Mouse (Mus musculus): ENCODE measurements around the gene Slc27a5. TPM values are rescaled to one million over a fixed set of nuclear protein-coding genes. Genes with fewer than 3 reads are reported as not detected.

Gene Slc27a5
- total RNA-seq, 2 experiments from 2014 or later = not detected

- intact Hi-C loops (cut with DNase I; ENCODE audit: low total_unique reads) = loop anchor here (10.0 kb wide), 1 partner anchor 78 kb away; no protein-coding TSS in a partner anchor
- DNase-seq = no peak
Observed at GRCm38 (mm10) chr7:12993148-12993547, 4.8 kb downstream of the Slc27a5 start.

- intact Hi-C loops (cut with DNase I; ENCODE audit: low total_unique reads) = loop anchor here (10.0 kb wide), 1 partner anchor 77 kb away; no protein-coding TSS in a partner anchor
- DNase-seq = no peak
Observed at GRCm38 (mm10) chr7:12992222-12992621, 5.8 kb downstream of the Slc27a5 start.

- intact Hi-C loops (cut with DNase I; ENCODE audit: low total_unique reads) = no loop called here
- DNase-seq = no peak
Observed at GRCm38 (mm10) chr7:12987409-12988189, 10.4 kb downstream of the Slc27a5 start.

GRCm38 (mm10) chr7:12986906-12987305 lies 11.1 kb downstream of the Slc27a5 start:
- intact Hi-C loops (cut with DNase I; ENCODE audit: low total_unique reads) = no loop called here
- no peak for DNase-seq

- intact Hi-C loops (cut with DNase I; ENCODE audit: low total_unique reads) = no loop called here
Observed at GRCm38 (mm10) chr7:12985724-12986123, 12.3 kb downstream of the Slc27a5 start.

GRCm38 (mm10) chr7:12980291-12980690 lies 17.7 kb downstream of the Slc27a5 start:
- intact Hi-C loops (cut with DNase I; ENCODE audit: low total_unique reads) = no loop called here

More at GRCm38 (mm10) chr7:12985724-12986123, 12.3 kb downstream of the Slc27a5 start:
- no peak for DNase-seq

GRCm38 (mm10) chr7:12979776-12980175 lies 18.2 kb downstream of the Slc27a5 start:
- intact Hi-C loops (cut with DNase I; ENCODE audit: low total_unique reads) = loop anchor here (10.0 kb wide), 1 partner anchor 55 kb away; the partner anchor contains the start of genes Rnf225 and Rps5

More at GRCm38 (mm10) chr7:12980291-12980690, 17.7 kb downstream of the Slc27a5 start:
- DNase-seq = no peak

GRCm38 (mm10) chr7:12978931-12979722 lies 18.9 kb downstream of the Slc27a5 start:
- intact Hi-C loops (cut with DNase I; ENCODE audit: low total_unique reads) = loop anchor here (10.0 kb wide), 1 partner anchor 54 kb away; the partner anchor contains the start of genes Rnf225 and Rps5

More at GRCm38 (mm10) chr7:12979776-12980175, 18.2 kb downstream of the Slc27a5 start:
- no peak for DNase-seq

GRCm38 (mm10) chr7:12977682-12978389 lies 20.2 kb downstream of the Slc27a5 start, which contains the start of gene Zfp446:
Gene Zfp446 (plus strand): TSS chr7:12977848.
- intact Hi-C loops (cut with DNase I; ENCODE audit: low total_unique reads) = loop anchor here (10.0 kb wide), 1 partner anchor 53 kb away; the partner anchor contains the start of genes Rnf225 and Rps5
- peak; percentile 99 for DNase-seq

More at GRCm38 (mm10) chr7:12978931-12979722, 18.9 kb downstream of the Slc27a5 start:
- no peak for DNase-seq

- intact Hi-C loops (cut with DNase I; ENCODE audit: low total_unique reads) = loop anchor here (10.0 kb wide), 1 partner anchor 46 kb away; the partner anchor contains the start of genes Rnf225 and Rps5
Observed at GRCm38 (mm10) chr7:12970906-12971305, 27.1 kb downstream of the Slc27a5 start.

GRCm38 (mm10) chr7:12966104-12966845 lies 31.7 kb downstream of the Slc27a5 start:
- DNase-seq = peak; percentile 51
- intact Hi-C loops (cut with DNase I; ENCODE audit: low total_unique reads) = no loop called here

More at GRCm38 (mm10) chr7:12970906-12971305, 27.1 kb downstream of the Slc27a5 start:
- no peak for DNase-seq

GRCm38 (mm10) chr7:12965678-12966091 lies 32.3 kb downstream of the Slc27a5 start, which contains the start of gene Zfp324:
Gene Zfp324 (plus strand): TSS chr7:12965838.
- intact Hi-C loops (cut with DNase I; ENCODE audit: low total_unique reads) = loop anchor here (2.0 kb wide), 1 partner anchor 67 kb away; no protein-coding TSS in a partner anchor
- peak; percentile 92 for DNase-seq

- DNase-seq = peak; percentile 24
- intact Hi-C loops (cut with DNase I; ENCODE audit: low total_unique reads) = no loop called here
Observed at GRCm38 (mm10) chr7:12961511-12962141, 36.4 kb downstream of the Slc27a5 start.

GRCm38 (mm10) chr7:12959718-12960117 lies 38.3 kb downstream of the Slc27a5 start:
- intact Hi-C loops (cut with DNase I; ENCODE audit: low total_unique reads) = no loop called here
- DNase-seq = no peak

GRCm38 (mm10) chr7:12958948-12959347 lies 39.0 kb downstream of the Slc27a5 start:
- DNase-seq = no peak
- intact Hi-C loops (cut with DNase I; ENCODE audit: low total_unique reads) = no loop called here

- intact Hi-C loops (cut with DNase I; ENCODE audit: low total_unique reads) = no loop called here
- no peak for DNase-seq
Observed at GRCm38 (mm10) chr7:12957511-12957910, 40.5 kb downstream of the Slc27a5 start.

GRCm38 (mm10) chr7:12954896-12955295 lies 43.1 kb downstream of the Slc27a5 start:
- no peak for DNase-seq
- intact Hi-C loops (cut with DNase I; ENCODE audit: low total_unique reads) = no loop called here

GRCm38 (mm10) chr7:12949872-12950229 lies 48.1 kb downstream of the Slc27a5 start:
- DNase-seq = no peak
- intact Hi-C loops (cut with DNase I; ENCODE audit: low total_unique reads) = no loop called here
